Mouse (Mus musculus): ENCODE data around the gene Lnx1. TPM values are rescaled to one million over a fixed set of nuclear protein-coding genes. Genes with fewer than 3 reads are reported as not detected.

Gene Lnx1
- polyA plus RNA-seq, 1 experiment from 2014 or later, result 0.12 TPM

- ATAC-seq, result no peak
- WGBS (ENCODE audit: insufficient replicate concordance), result 52% methylated on average over 6 of the region's 6 CpGs
- Histone ChIP-seq H3K4me3 (no peak overlapping the region), H3K4me1 (no peaks in the 10 kb centered on the region), H3K9me3 (replicated peaks) (no peaks in the 10 kb centered on the region), H3K4me2 (no peak overlapping the region), H3K27ac (no peak overlapping the region), H3K27me3 (replicated peaks) (no peaks in the 10 kb centered on the region), H3K9ac (no peak overlapping the region), H3K36me3 (no peaks in the 10 kb centered on the region)
Measured at GRCm38 (mm10) chr5:74668956-74669355, 33.8 kb downstream of the Lnx1 start.

GRCm38 (mm10) chr5:74662618-74663017 lies 40.1 kb downstream of the Lnx1 start:
- H3K27me3 ChIP-seq (replicated peaks), result no peaks in the 10 kb centered on the region
- no peak overlapping the region for H3K4me3 ChIP-seq
- WGBS (ENCODE audit: insufficient replicate concordance), result 50% methylated on average over 1 of the region's 1 CpGs
- no peaks in the 10 kb centered on the region for H3K9me3 ChIP-seq (replicated peaks)
- ATAC-seq, result no peak
- no peaks in the 10 kb centered on the region for H3K4me1 ChIP-seq
- H3K9ac ChIP-seq, result no peak overlapping the region
- H3K27ac ChIP-seq, result no peak overlapping the region
- no peak overlapping the region for H3K4me2 ChIP-seq
- no peaks in the 10 kb centered on the region for H3K36me3 ChIP-seq

- Histone ChIP-seq H3K4me1 (no peaks in the 10 kb centered on the region), H3K27ac (no peak overlapping the region), H3K4me3 (no peak overlapping the region), H3K9me3 (replicated peaks) (no peaks in the 10 kb centered on the region), H3K27me3 (replicated peaks) (no peaks in the 10 kb centered on the region), H3K36me3 (no peaks in the 10 kb centered on the region), H3K9ac (no peak overlapping the region), H3K4me2 (no peak overlapping the region)
- no peak for ATAC-seq
- WGBS (ENCODE audit: insufficient replicate concordance), result 53% methylated on average over 4 of the region's 4 CpGs
Measured at GRCm38 (mm10) chr5:74661734-74662560, 40.8 kb downstream of the Lnx1 start.

- no peaks in the 10 kb centered on the region for H3K36me3 ChIP-seq
- H3K4me2 ChIP-seq, result no peak overlapping the region
- H3K4me1 ChIP-seq, result no peaks in the 10 kb centered on the region
- H3K9me3 ChIP-seq (replicated peaks), result no peaks in the 10 kb centered on the region
- no peak overlapping the region for H3K4me3 ChIP-seq
- H3K27me3 ChIP-seq (replicated peaks), result no peaks in the 10 kb centered on the region
- WGBS (ENCODE audit: insufficient replicate concordance), result 61% methylated on average over 4 of the region's 4 CpGs
- H3K27ac ChIP-seq, result no peak overlapping the region
- no peak for ATAC-seq
- H3K9ac ChIP-seq, result no peak overlapping the region
Measured at GRCm38 (mm10) chr5:74659856-74660255, 42.9 kb downstream of the Lnx1 start.

GRCm38 (mm10) chr5:74659281-74659680 lies 43.4 kb downstream of the Lnx1 start:
- no peak overlapping the region for H3K27ac ChIP-seq
- H3K4me3 ChIP-seq, result no peak overlapping the region
- H3K4me1 ChIP-seq, result no peaks in the 10 kb centered on the region
- WGBS (ENCODE audit: insufficient replicate concordance), result 60% methylated on average over 5 of the region's 5 CpGs
- H3K9me3 ChIP-seq (replicated peaks), result no peaks in the 10 kb centered on the region
- no peaks in the 10 kb centered on the region for H3K36me3 ChIP-seq
- no peak overlapping the region for H3K4me2 ChIP-seq
- ATAC-seq, result no peak
- no peaks in the 10 kb centered on the region for H3K27me3 ChIP-seq (replicated peaks)
- H3K9ac ChIP-seq, result no peak overlapping the region

GRCm38 (mm10) chr5:74657930-74658329 lies 44.8 kb downstream of the Lnx1 start:
- no peaks in the 10 kb centered on the region for H3K9me3 ChIP-seq (replicated peaks)
- no peaks in the 10 kb centered on the region for H3K27me3 ChIP-seq (replicated peaks)
- no peaks in the 10 kb centered on the region for H3K4me1 ChIP-seq
- ATAC-seq, result no peak
- H3K4me2 ChIP-seq, result no peak overlapping the region
- H3K4me3 ChIP-seq, result no peak overlapping the region
- no peaks in the 10 kb centered on the region for H3K36me3 ChIP-seq
- no peak overlapping the region for H3K9ac ChIP-seq
- H3K27ac ChIP-seq, result no peak overlapping the region
- WGBS (ENCODE audit: insufficient replicate concordance), result 63% methylated on average over 6 of the region's 6 CpGs

GRCm38 (mm10) chr5:74656410-74656809 lies 46.3 kb downstream of the Lnx1 start:
- no peaks in the 10 kb centered on the region for H3K27me3 ChIP-seq (replicated peaks)
- H3K27ac ChIP-seq, result no peak overlapping the region
- H3K36me3 ChIP-seq, result no peaks in the 10 kb centered on the region
- H3K4me3 ChIP-seq, result no peak overlapping the region
- no peak for ATAC-seq
- H3K9me3 ChIP-seq (replicated peaks), result no peaks in the 10 kb centered on the region
- WGBS (ENCODE audit: insufficient replicate concordance), result 54% methylated on average over 5 of the region's 5 CpGs
- no peaks in the 10 kb centered on the region for H3K4me1 ChIP-seq
- H3K4me2 ChIP-seq, result no peak overlapping the region
- no peak overlapping the region for H3K9ac ChIP-seq

- Histone ChIP-seq H3K4me3 (no peak overlapping the region), H3K36me3 (no peaks in the 10 kb centered on the region), H3K4me2 (no peak overlapping the region), H3K4me1 (no peaks in the 10 kb centered on the region), H3K27me3 (replicated peaks) (no peaks in the 10 kb centered on the region), H3K9me3 (replicated peaks) (no peaks in the 10 kb centered on the region), H3K9ac (no peak overlapping the region), H3K27ac (no peak overlapping the region)
- no peak for ATAC-seq
- WGBS (ENCODE audit: insufficient replicate concordance), result 55% methylated on average over 6 of the region's 6 CpGs
Measured at GRCm38 (mm10) chr5:74654527-74654926, 48.2 kb downstream of the Lnx1 start.

- no peak overlapping the region for H3K4me2 ChIP-seq
- no peaks in the 10 kb centered on the region for H3K27me3 ChIP-seq (replicated peaks)
- no peaks in the 10 kb centered on the region for H3K9me3 ChIP-seq (replicated peaks)
- ATAC-seq, result no peak
- H3K4me3 ChIP-seq, result no peak overlapping the region
- H3K27ac ChIP-seq, result no peak overlapping the region
- WGBS (ENCODE audit: insufficient replicate concordance), result 81% methylated on average over 10 of the region's 10 CpGs
- no peaks in the 10 kb centered on the region for H3K4me1 ChIP-seq
- H3K9ac ChIP-seq, result no peak overlapping the region
- no peaks in the 10 kb centered on the region for H3K36me3 ChIP-seq
Measured at GRCm38 (mm10) chr5:74653766-74654165, 48.9 kb downstream of the Lnx1 start.

GRCm38 (mm10) chr5:74649122-74649521 lies 53.6 kb downstream of the Lnx1 start:
- ATAC-seq, result no peak
- 62% methylated on average over 1 of the region's 1 CpGs for WGBS (ENCODE audit: insufficient replicate concordance)
- no peak overlapping the region for H3K27ac ChIP-seq

GRCm38 (mm10) chr5:74648216-74648615 lies 54.5 kb downstream of the Lnx1 start:
- Histone ChIP-seq H3K4me3 (no peak overlapping the region), H3K4me2 (no peak overlapping the region), H3K4me1 (peaks cover 7% of the 10 kb centered on the region; the same call in 1 of the 2 replicates), H3K36me3 (no peaks in the 10 kb centered on the region), H3K27ac (no peak overlapping the region), H3K27me3 (replicated peaks) (no peaks in the 10 kb centered on the region), H3K9me3 (replicated peaks) (no peaks in the 10 kb centered on the region), H3K9ac (no peak overlapping the region)
- ATAC-seq, result no peak
- 60% methylated on average over 9 of the region's 9 CpGs for WGBS (ENCODE audit: insufficient replicate concordance)

More at GRCm38 (mm10) chr5:74649122-74649521, 53.6 kb downstream of the Lnx1 start:
- no peaks in the 10 kb centered on the region for H3K36me3 ChIP-seq
- no peak overlapping the region for H3K4me3 ChIP-seq
- no peak overlapping the region for H3K9ac ChIP-seq
- no peaks in the 10 kb centered on the region for H3K27me3 ChIP-seq (replicated peaks)
- H3K9me3 ChIP-seq (replicated peaks), result no peaks in the 10 kb centered on the region
- peaks cover 7% of the 10 kb centered on the region; the same call in 1 of the 2 replicates for H3K4me1 ChIP-seq
- H3K4me2 ChIP-seq, result no peak overlapping the region

GRCm38 (mm10) chr5:74647584-74647984 lies 55.1 kb downstream of the Lnx1 start:
- Histone ChIP-seq H3K9ac (no peak overlapping the region), H3K4me1 (peaks cover 7% of the 10 kb centered on the region; the same call in 1 of the 2 replicates), H3K36me3 (no peaks in the 10 kb centered on the region), H3K4me3 (no peak overlapping the region), H3K9me3 (replicated peaks) (no peaks in the 10 kb centered on the region), H3K27me3 (replicated peaks) (no peaks in the 10 kb centered on the region), H3K4me2 (no peak overlapping the region; the same call in 1 of the 2 replicates), H3K27ac (no peak overlapping the region)
- no peak for ATAC-seq
- 38% methylated on average over 5 of the region's 6 CpGs for WGBS (ENCODE audit: insufficient replicate concordance)

Measured in liver, embryonic 12.5 days (tissue).